Mouse (Mus musculus): ENCODE results near the gene Rnf227. TPM values are rescaled to one million over a fixed set of nuclear protein-coding genes. Genes with fewer than 3 reads are reported as not detected.

The Rnf227 gene
- polyA plus RNA-seq, 1 experiment, result not detected

DNA sequence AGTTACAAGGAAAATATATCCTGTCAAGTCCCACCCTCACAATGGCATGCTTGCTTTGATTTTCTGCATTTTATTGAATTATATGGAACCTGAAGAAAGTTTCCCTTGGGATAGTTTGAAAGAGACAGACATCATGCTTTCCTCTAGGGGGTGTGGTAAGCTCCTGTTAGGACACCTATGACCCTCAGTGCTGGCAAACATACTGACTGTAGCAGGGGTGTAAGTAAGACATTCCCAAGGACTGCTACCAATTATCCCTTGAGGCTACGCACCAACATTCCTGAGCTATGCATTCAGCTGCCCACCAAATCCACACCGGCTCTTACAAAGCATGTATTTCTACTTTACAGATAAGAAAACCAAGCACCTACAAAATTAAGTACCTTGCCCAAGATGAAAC, 22.2 kb downstream of the Rnf227 start:
- H3K4me3 ChIP-seq (replicated peaks), result no peak overlapping the region
- peaks cover 89% of the 10 kb centered on the region for H3K27me3 ChIP-seq (replicated peaks)
- peaks cover 31% of the 10 kb centered on the region for H3K4me1 ChIP-seq
- TF ChIP-seq FLI1 (IDR thresholded peaks at IDR 0.05; ENCODE audit: low read length) (no peak), GATA1 (IDR thresholded peaks at IDR 0.05; ENCODE audit: borderline replicate concordance, low read length) (no peak)
- H3K9me3 ChIP-seq, result 0 out of 2 replicates have a peak, but pooled peaks cover 2% of the 10 kb centered on the region
- no peaks in the 10 kb centered on the region for H3K36me3 ChIP-seq (replicated peaks; ENCODE audit: low read length)

DNA sequence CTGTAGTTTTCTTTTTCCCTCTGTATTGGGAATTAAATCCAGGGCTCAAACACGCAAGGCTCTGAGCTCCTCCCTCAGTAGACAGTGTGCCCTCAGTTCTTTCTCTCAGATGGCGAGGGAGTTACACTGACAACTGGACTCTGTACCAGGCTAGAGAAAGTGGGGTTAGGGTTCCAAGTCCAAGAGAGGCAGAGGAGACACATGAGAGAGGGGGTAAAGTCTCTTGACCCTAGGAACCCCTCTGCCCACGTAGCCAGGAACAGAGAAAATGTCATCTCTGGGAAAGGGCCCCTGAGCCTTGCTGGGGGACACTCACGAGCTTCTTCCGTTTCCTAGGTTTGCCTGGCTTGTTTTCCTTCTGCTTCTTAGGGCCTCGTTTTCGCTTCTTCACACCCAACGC, 24.1 kb downstream of the Rnf227 start:
- no peak for TF ChIP-seq GATA1 (IDR thresholded peaks at IDR 0.05; ENCODE audit: borderline replicate concordance, low read length)
- no peak for TF ChIP-seq FLI1 (IDR thresholded peaks at IDR 0.05; ENCODE audit: low read length)
- Histone ChIP-seq H3K27me3 (replicated peaks) (peaks cover 89% of the 10 kb centered on the region), H3K4me3 (replicated peaks) (no peak overlapping the region), H3K4me1 (peaks cover 47% of the 10 kb centered on the region), H3K36me3 (replicated peaks; ENCODE audit: low read length) (no peaks in the 10 kb centered on the region), H3K9me3 (0 out of 2 replicates have a peak, but pooled peaks cover 2% of the 10 kb centered on the region)

DNA sequence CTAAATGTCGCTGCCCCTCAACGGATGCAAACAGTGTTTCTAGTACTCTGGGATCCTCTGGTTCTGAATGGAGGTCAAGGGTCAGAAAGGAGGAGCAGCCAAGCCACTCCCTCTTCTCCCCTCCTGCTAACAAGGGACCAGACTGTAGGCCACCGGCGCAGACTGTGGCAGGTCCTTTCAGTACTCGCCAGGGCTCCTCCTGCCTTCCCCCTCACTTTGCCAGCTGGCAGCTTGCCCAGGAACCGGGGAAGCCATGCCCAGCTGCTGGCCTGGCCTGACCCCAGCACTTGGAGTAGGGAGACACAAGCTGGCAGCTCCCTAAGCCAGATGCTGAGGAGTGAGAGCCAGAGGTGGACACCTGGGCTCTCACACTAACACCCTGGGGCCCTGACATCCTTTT, 24.6 kb downstream of the Rnf227 start:
- TF ChIP-seq FLI1 (IDR thresholded peaks at IDR 0.05; ENCODE audit: low read length) (no peak), GATA1 (IDR thresholded peaks at IDR 0.05; ENCODE audit: borderline replicate concordance, low read length) (no peak)
- Histone ChIP-seq H3K36me3 (replicated peaks; ENCODE audit: low read length) (no peaks in the 10 kb centered on the region), H3K27me3 (replicated peaks) (peaks cover 84% of the 10 kb centered on the region), H3K4me1 (peaks cover 47% of the 10 kb centered on the region), H3K4me3 (replicated peaks) (no peak overlapping the region), H3K9me3 (0 out of 2 replicates have a peak, but pooled peaks cover 2% of the 10 kb centered on the region)

DNA sequence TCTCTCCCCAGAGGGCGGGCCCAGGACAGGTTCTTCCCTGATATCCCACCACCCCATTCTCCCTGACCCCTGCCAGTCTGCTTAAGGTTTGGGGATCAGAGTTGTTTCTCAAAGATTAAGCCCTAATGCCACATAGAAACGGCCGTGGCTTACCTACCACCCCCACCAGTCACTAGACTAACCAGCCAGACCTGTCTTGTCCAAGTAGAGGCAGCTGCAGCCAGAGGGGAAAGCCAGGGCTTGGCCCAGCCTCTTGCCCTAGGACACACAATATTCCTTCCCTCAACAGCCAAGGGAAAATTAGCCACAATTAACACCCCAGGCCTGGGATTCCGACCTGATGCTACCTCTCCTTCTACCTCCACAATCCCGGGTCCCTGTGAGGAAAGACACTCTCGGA, 25.5 kb downstream of the Rnf227 start:
- Histone ChIP-seq H3K27me3 (replicated peaks) (peaks cover 79% of the 10 kb centered on the region), H3K4me1 (peaks cover 43% of the 10 kb centered on the region), H3K9me3 (0 out of 2 replicates have a peak, but pooled peaks cover 2% of the 10 kb centered on the region), H3K36me3 (replicated peaks; ENCODE audit: low read length) (no peaks in the 10 kb centered on the region), H3K4me3 (replicated peaks) (peak overlapping the region; percentile 93)
- TF ChIP-seq GATA1 (IDR thresholded peaks at IDR 0.05; ENCODE audit: borderline replicate concordance, low read length) (no peak), FLI1 (IDR thresholded peaks at IDR 0.05; ENCODE audit: low read length) (no peak)

DNA sequence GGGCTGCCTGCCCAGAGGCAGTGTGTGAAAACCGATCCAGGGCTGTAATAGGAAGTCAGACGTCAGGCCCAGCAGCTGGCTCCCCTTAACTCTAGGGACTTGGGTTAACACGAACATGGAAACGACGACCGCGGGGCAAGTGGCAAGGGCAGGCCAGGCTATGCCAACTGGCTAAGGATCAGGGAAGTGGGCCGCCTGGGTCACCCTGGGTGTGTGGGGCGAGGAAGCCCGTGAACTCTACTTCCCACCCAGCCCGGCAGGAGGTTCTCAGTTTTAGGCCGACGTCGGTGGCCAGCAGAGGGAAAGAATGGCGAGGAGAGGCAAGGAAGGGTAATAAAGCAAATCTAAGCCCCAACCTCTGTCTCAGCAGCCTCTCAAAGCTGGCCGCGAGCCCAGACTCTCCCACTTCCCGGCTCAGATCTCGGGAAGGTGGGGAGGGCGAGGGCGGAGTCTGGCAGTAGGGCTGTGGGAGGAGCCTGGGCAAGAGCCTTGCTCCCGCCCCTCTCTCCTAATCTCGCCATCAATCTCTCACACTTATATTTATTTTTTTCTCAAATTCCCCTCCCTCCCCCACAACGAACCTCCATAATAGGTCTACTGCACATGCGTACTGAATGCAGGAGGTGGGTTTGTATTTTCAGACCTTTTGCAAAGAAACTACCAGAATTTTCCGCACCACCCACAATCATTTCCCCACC, 26.0 kb downstream of the Rnf227 start:
- peaks cover 43% of the 10 kb centered on the region for H3K4me1 ChIP-seq
- H3K9me3 ChIP-seq, result 0 out of 2 replicates have a peak, but pooled peaks cover 2% of the 10 kb centered on the region
- peak overlapping the region; percentile 93 for H3K4me3 ChIP-seq (replicated peaks)
- no peaks in the 10 kb centered on the region for H3K36me3 ChIP-seq (replicated peaks; ENCODE audit: low read length)
- H3K27me3 ChIP-seq (replicated peaks), result peaks cover 79% of the 10 kb centered on the region
- TF ChIP-seq GATA1 (IDR thresholded peaks at IDR 0.05; ENCODE audit: borderline replicate concordance, low read length) (no peak), FLI1 (IDR thresholded peaks at IDR 0.05; ENCODE audit: low read length) (no peak)

- 0 out of 2 replicates have a peak, but pooled peaks cover 2% of the 10 kb centered on the region for H3K9me3 ChIP-seq
- peak overlapping the region; percentile 93 for H3K4me3 ChIP-seq (replicated peaks)
- peaks cover 49% of the 10 kb centered on the region for H3K4me1 ChIP-seq
- H3K27me3 ChIP-seq (replicated peaks), result peaks cover 79% of the 10 kb centered on the region
- TF ChIP-seq FLI1 (IDR thresholded peaks at IDR 0.05; ENCODE audit: low read length), result no peak
- no peak for TF ChIP-seq GATA1 (IDR thresholded peaks at IDR 0.05; ENCODE audit: borderline replicate concordance, low read length)
- no peaks in the 10 kb centered on the region for H3K36me3 ChIP-seq (replicated peaks; ENCODE audit: low read length)
These were observed 26.8 kb downstream of the Rnf227 start for GRCm38 (mm10) chr11:69366855-69367615.

DNA sequence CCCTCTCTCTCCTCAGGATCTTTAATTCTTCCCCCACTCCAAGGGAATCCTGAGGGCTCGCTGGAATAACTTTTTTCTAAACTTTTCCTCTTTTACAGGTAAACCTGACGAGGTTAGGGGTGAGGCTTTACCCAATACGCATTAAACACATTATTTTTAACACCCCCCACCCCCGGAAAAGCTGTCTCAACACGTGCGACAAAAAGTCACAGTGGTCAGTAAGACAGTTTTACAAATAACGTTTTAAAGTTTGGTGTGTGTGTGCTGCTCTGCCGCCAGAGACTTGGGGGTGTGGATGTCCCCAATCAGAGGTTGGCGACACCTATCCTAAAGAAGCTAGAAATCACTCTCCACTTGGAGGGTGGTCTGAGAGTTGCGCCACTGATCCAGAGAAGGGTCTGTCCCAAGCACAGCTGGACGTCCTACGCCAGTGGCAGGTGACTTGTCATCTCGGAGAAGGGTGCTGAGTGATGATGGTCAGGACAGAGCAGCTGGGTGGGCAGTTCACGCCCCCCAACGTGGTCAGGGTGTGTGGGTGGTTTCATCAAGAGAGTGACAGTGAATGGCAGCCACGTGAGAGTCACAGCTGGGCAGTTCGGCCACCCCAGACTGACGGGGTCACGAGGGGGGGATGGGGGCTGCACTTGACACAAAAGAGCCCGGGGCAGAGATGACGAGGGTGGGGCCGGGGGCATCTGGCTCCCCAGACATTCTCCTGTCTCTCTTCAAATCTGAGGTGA, 27.5 kb downstream of the Rnf227 start:
- TF ChIP-seq GATA1 (IDR thresholded peaks at IDR 0.05; ENCODE audit: borderline replicate concordance, low read length) (no peak), FLI1 (IDR thresholded peaks at IDR 0.05; ENCODE audit: low read length) (no peak)
- Histone ChIP-seq H3K4me1 (peaks cover 56% of the 10 kb centered on the region), H3K36me3 (replicated peaks; ENCODE audit: low read length) (no peaks in the 10 kb centered on the region), H3K9me3 (0 out of 2 replicates have a peak, but pooled peaks cover 1% of the 10 kb centered on the region), H3K27me3 (replicated peaks) (peaks cover 82% of the 10 kb centered on the region), H3K4me3 (replicated peaks) (peak overlapping the region; percentile 93)

DNA sequence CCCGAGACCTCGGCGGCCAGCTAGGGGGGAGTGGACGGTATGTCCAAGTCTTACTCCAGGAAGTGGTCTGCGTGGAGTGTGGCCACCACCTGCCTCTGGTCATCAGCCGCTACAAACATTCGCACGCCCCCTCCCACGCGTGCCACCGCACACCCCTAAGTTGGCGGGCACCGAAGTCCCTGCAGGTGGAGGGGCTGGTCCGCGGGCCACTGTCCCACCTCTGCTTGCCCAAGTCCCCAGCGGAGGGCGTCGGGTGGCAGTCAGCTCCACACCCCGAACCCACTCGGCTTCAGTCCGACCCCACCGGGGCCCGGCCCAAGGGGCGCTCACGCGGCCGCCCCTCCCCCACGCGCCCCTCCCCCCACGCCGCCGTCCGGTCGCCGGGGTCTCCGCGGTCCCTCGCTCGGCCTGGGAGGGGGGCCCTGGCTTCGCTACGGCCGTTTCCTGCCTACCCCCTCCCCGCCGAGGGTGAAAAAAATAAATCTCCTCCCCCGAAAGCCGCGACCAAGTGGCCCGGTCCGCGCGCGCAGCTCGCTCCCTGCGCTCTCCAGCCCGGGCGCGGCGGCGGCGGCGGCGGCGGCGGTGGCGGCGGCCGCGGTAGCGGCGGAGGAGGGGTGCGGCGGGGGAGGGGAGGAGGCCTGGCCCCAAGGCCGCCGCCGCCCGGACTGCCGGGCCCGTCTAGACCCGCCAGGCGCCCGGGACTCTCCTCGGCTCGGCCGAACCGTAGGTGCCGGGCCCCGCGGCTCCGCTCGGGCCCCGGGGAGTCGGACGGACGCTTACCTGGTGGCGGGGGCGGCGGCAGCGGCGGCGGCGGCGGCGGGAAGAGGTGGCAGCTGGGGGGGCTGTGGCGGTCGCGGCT, 28.3 kb downstream of the Rnf227 start:
- Histone ChIP-seq H3K9me3 (no peaks in the 10 kb centered on the region), H3K4me1 (peaks cover 64% of the 10 kb centered on the region), H3K27me3 (replicated peaks) (peaks cover 85% of the 10 kb centered on the region), H3K4me3 (replicated peaks) (peak overlapping the region; percentile 93), H3K36me3 (replicated peaks; ENCODE audit: low read length) (no peaks in the 10 kb centered on the region)
- TF ChIP-seq GATA1 (IDR thresholded peaks at IDR 0.05; ENCODE audit: borderline replicate concordance, low read length), result no peak
- no peak for TF ChIP-seq FLI1 (IDR thresholded peaks at IDR 0.05; ENCODE audit: low read length)

Measured in megakaryocyte, embryonic 14.5 days (primary cell).